Mouse (Mus musculus): Measurements from ENCODE around the gene Cd3d. TPM values are rescaled to one million over a fixed set of nuclear protein-coding genes. Genes with fewer than 3 reads are reported as not detected.
"Not testable (repeated sequence)": the region's sequence is repeated elsewhere in the genome, so short reads cannot be mapped to it uniquely, and the experiment has no call there.

Cd3d gene
- polyA plus RNA-seq, 1 experiment from 2014 or later, result not detected

DNA sequence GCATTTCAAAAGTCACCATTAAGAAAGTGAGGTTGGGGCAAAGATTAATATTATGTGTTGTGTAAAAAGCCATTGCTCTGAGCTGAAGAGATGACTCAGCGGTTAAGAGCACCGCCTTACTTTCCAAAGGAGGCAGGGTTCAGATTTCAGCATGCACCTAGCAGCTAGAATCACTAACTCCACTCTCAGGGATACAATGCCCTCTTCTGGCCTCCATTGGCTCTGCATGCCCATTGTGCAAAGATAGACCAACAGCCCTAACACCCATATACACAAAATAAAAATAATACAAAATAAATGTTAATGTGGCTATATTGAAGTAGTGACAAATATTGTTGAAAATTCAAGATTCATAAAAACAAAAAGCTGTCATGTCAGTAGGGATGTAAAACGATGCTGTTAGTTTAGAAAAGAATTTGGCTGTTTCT is 14.8 kb upstream of the Cd3d start:
- peaks cover 9% of the 10 kb centered on the region; the same call in 1 of the 2 replicates for H3K4me1 ChIP-seq (ENCODE audit: control insufficient read depth, insufficient read depth, low read length)
- no peaks in the 10 kb centered on the region; the same call in 1 of the 2 replicates for H3K36me3 ChIP-seq (ENCODE audit: control insufficient read depth, insufficient read depth, low read length)
- H3K4me3 ChIP-seq (ENCODE audit: low read depth, low read length), result no peak overlapping the region
- H3K4me2 ChIP-seq (replicated peaks; ENCODE audit: low read depth, low read length), result no peak overlapping the region
- no peaks in the 10 kb centered on the region for H3K27me3 ChIP-seq (ENCODE audit: control insufficient read depth, insufficient read depth, low read length)
- H3K27ac ChIP-seq (ENCODE audit: low read length), result no peak overlapping the region
- no peak overlapping the region for H3K9ac ChIP-seq (replicated peaks; ENCODE audit: low read depth, low read length)
- WGBS, result 25% methylated on average over 3 of the region's 3 CpGs
- H3K9me3 ChIP-seq (ENCODE audit: control insufficient read depth, low read depth, low read length), result no peaks in the 10 kb centered on the region
- no peak for ATAC-seq (ENCODE audit: insufficient number of reproducible peaks, insufficient read depth, low FRiP score, low read depth)

GRCm38 (mm10) chr9:44967763-44968162 is 13.8 kb upstream of the Cd3d start:
- not testable (repeated sequence) for H3K27ac ChIP-seq (ENCODE audit: low read length); H3K9me3 ChIP-seq (ENCODE audit: control insufficient read depth, low read depth, low read length); H3K4me3 ChIP-seq (ENCODE audit: low read depth, low read length); H3K36me3 ChIP-seq (ENCODE audit: control insufficient read depth, insufficient read depth, low read length); H3K4me1 ChIP-seq (ENCODE audit: control insufficient read depth, insufficient read depth, low read length); H3K4me2 ChIP-seq (replicated peaks; ENCODE audit: low read depth, low read length); H3K9ac ChIP-seq (replicated peaks; ENCODE audit: low read depth, low read length); ATAC-seq (ENCODE audit: insufficient number of reproducible peaks, insufficient read depth, low FRiP score, low read depth); H3K27me3 ChIP-seq (ENCODE audit: control insufficient read depth, insufficient read depth, low read length)
- WGBS, result 79% methylated on average over 5 of the region's 5 CpGs

- no peak overlapping the region for H3K27ac ChIP-seq (ENCODE audit: low read length)
Measured at GRCm38 (mm10) chr9:44969450-44969849, 12.1 kb upstream of the Cd3d start.

DNA sequence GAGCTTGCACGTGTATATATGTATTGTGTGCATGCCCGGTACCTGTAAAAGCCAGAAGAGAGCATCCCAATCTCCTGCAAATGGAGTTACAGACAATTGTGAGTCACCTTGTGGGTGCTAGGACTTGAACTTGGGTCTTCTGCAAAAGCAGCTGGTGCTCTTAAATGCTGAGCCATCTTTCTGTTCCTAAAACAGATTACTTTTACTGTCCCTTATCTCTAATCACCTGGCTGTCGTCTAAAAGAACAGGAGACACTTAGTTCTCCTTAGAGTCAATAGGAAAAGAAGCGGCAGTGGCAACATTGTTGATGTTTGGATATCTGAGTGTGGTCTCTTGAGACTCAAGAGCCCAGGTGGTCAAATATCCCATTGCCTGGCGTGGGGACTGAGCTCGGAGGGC is 3.8 kb upstream of the Cd3d start:
- no peak overlapping the region for H3K4me3 ChIP-seq (ENCODE audit: low read depth, low read length)
- no peak overlapping the region for H3K27ac ChIP-seq (ENCODE audit: low read length)
- H3K9ac ChIP-seq (replicated peaks; ENCODE audit: low read depth, low read length), result no peak overlapping the region
- WGBS, result 69% methylated on average over 6 of the region's 6 CpGs
- no peaks in the 10 kb centered on the region for H3K27me3 ChIP-seq (ENCODE audit: control insufficient read depth, insufficient read depth, low read length)
- no peaks in the 10 kb centered on the region for H3K9me3 ChIP-seq (ENCODE audit: control insufficient read depth, low read depth, low read length)
- ATAC-seq (ENCODE audit: insufficient number of reproducible peaks, insufficient read depth, low FRiP score, low read depth), result no peak
- H3K4me1 ChIP-seq (ENCODE audit: control insufficient read depth, insufficient read depth, low read length), result no peaks in the 10 kb centered on the region
- H3K36me3 ChIP-seq (ENCODE audit: control insufficient read depth, insufficient read depth, low read length), result no peaks in the 10 kb centered on the region
- no peak overlapping the region for H3K4me2 ChIP-seq (replicated peaks; ENCODE audit: low read depth, low read length)

More at GRCm38 (mm10) chr9:44969450-44969849, 12.1 kb upstream of the Cd3d start:
- Histone ChIP-seq H3K9ac (replicated peaks; ENCODE audit: low read depth, low read length) (no peak overlapping the region), H3K4me3 (ENCODE audit: low read depth, low read length) (no peak overlapping the region), H3K4me1 (ENCODE audit: control insufficient read depth, insufficient read depth, low read length) (peaks cover 4% of the 10 kb centered on the region; the same call in 1 of the 2 replicates), H3K27me3 (ENCODE audit: control insufficient read depth, insufficient read depth, low read length) (no peaks in the 10 kb centered on the region), H3K36me3 (ENCODE audit: control insufficient read depth, insufficient read depth, low read length) (no peaks in the 10 kb centered on the region), H3K9me3 (ENCODE audit: control insufficient read depth, low read depth, low read length) (no peaks in the 10 kb centered on the region), H3K4me2 (replicated peaks; ENCODE audit: low read depth, low read length) (no peak overlapping the region)
- no peak for ATAC-seq (ENCODE audit: insufficient number of reproducible peaks, insufficient read depth, low FRiP score, low read depth)
- WGBS, result 46% methylated on average over 1 of the region's 1 CpGs

DNA sequence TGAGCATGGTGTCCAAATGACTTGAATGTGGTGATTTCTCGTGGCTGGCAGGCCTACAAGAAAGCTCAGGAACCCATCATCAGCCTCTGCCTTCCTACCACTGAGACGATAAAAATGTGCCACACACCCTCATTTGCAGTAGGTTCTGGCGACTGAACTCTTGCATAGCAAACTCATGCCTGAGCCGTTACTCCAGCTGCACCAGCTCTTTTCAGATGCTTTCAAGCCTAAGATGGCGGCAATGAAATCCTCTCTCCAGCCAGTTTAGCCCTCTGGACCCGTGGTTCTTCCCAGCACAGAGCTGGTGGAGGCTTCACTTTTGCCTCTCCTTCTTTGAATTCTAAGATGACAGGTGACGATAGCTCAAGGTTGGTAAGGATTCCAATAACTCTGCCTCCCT is 1.8 kb upstream of the Cd3d start:
- Histone ChIP-seq H3K27me3 (ENCODE audit: control insufficient read depth, insufficient read depth, low read length) (no peaks in the 10 kb centered on the region), H3K9me3 (ENCODE audit: control insufficient read depth, low read depth, low read length) (no peaks in the 10 kb centered on the region), H3K36me3 (ENCODE audit: control insufficient read depth, insufficient read depth, low read length) (no peaks in the 10 kb centered on the region), H3K4me2 (replicated peaks; ENCODE audit: low read depth, low read length) (no peak overlapping the region), H3K4me3 (ENCODE audit: low read depth, low read length) (no peak overlapping the region), H3K4me1 (ENCODE audit: control insufficient read depth, insufficient read depth, low read length) (no peaks in the 10 kb centered on the region), H3K27ac (ENCODE audit: low read length) (no peak overlapping the region), H3K9ac (replicated peaks; ENCODE audit: low read depth, low read length) (no peak overlapping the region)
- 77% methylated on average over 7 of the region's 7 CpGs for WGBS
- ATAC-seq (ENCODE audit: insufficient number of reproducible peaks, insufficient read depth, low FRiP score, low read depth), result no peak

DNA sequence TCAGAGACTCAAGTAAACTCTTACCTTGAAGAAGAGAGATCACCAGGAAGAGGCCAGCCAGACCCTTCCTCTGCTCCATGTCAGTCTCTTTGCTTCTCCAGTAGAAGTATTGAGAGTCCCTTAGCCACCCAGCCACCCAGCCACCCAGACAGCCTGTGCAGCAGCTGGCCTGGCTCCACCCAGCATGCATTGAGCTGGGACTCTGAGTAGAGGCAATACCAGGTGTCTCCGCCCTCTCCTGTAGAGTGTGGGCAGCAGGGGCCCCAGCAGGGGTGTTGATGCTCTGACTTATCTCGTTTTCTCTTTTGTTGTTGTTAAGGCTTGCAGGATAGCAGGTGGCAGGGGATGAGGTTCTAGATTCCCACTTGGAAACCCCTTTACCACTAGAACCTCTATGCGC is 1.3 kb upstream of the Cd3d start, which contains the start of gene Cd3g:
Cd3g (minus strand) TSS at position 190 of the 400 bp plus-strand sequence.
- 68% methylated on average over 3 of the region's 3 CpGs for WGBS
- Histone ChIP-seq H3K4me2 (replicated peaks; ENCODE audit: low read depth, low read length) (no peak within 1 kb of the TSS), H3K4me1 (ENCODE audit: control insufficient read depth, insufficient read depth, low read length) (no peaks in the 10 kb centered on the region), H3K36me3 (ENCODE audit: control insufficient read depth, insufficient read depth, low read length) (no peaks in the 10 kb centered on the region), H3K27me3 (ENCODE audit: control insufficient read depth, insufficient read depth, low read length) (no peaks in the 10 kb centered on the region), H3K4me3 (ENCODE audit: low read depth, low read length) (no peak within 1 kb of the TSS), H3K9ac (replicated peaks; ENCODE audit: low read depth, low read length) (no peak within 1 kb of the TSS), H3K27ac (ENCODE audit: low read length) (no peak within 1 kb of the TSS), H3K9me3 (ENCODE audit: control insufficient read depth, low read depth, low read length) (no peaks in the 10 kb centered on the region)
- no peak for ATAC-seq (ENCODE audit: insufficient number of reproducible peaks, insufficient read depth, low FRiP score, low read depth)

GRCm38 (mm10) chr9:44981104-44981503 is 482 bp upstream of the Cd3d start:
- 87% methylated on average over 2 of the region's 2 CpGs for WGBS

GRCm38 (mm10) chr9:44982081-44982480 is 495 bp downstream of the Cd3d start:
- Histone ChIP-seq H3K9ac (replicated peaks; ENCODE audit: low read depth, low read length) (no peak overlapping the region), H3K9me3 (ENCODE audit: control insufficient read depth, low read depth, low read length) (no peaks in the 10 kb centered on the region), H3K36me3 (ENCODE audit: control insufficient read depth, insufficient read depth, low read length) (no peaks in the 10 kb centered on the region), H3K4me2 (replicated peaks; ENCODE audit: low read depth, low read length) (no peak overlapping the region), H3K27me3 (ENCODE audit: control insufficient read depth, insufficient read depth, low read length) (no peaks in the 10 kb centered on the region), H3K4me3 (ENCODE audit: low read depth, low read length) (no peak overlapping the region), H3K27ac (ENCODE audit: low read length) (no peak overlapping the region), H3K4me1 (ENCODE audit: control insufficient read depth, insufficient read depth, low read length) (no peaks in the 10 kb centered on the region)
- no peak for ATAC-seq (ENCODE audit: insufficient number of reproducible peaks, insufficient read depth, low FRiP score, low read depth)
- WGBS, result 90% methylated on average over 8 of the region's 8 CpGs

More at GRCm38 (mm10) chr9:44981104-44981503, 482 bp upstream of the Cd3d start:
- Histone ChIP-seq H3K9me3 (ENCODE audit: control insufficient read depth, low read depth, low read length) (no peaks in the 10 kb centered on the region), H3K27me3 (ENCODE audit: control insufficient read depth, insufficient read depth, low read length) (no peaks in the 10 kb centered on the region), H3K36me3 (ENCODE audit: control insufficient read depth, insufficient read depth, low read length) (no peaks in the 10 kb centered on the region), H3K4me2 (replicated peaks; ENCODE audit: low read depth, low read length) (no peak overlapping the region), H3K27ac (ENCODE audit: low read length) (no peak overlapping the region), H3K9ac (replicated peaks; ENCODE audit: low read depth, low read length) (no peak overlapping the region), H3K4me1 (ENCODE audit: control insufficient read depth, insufficient read depth, low read length) (no peaks in the 10 kb centered on the region), H3K4me3 (ENCODE audit: low read depth, low read length) (no peak overlapping the region)
- no peak for ATAC-seq (ENCODE audit: insufficient number of reproducible peaks, insufficient read depth, low FRiP score, low read depth)

DNA sequence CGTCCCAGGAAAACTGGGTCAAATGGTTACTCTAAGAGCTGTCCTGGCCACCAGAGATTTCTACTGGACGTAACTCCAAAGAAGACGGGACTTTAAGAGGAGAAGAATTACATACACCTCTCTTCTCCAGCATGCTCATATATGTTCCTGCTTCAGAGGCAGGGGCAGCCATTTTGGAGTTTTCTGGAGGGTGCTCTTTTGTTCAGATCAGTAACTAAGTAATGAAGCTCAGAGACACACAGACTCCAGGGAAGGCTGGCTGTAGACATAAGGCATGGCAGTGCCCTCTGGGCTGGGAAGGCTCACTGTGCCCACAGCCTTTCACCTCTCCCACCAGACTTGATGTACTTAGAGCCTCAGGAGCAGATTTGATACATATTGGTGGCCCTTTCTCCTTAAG is 945 bp downstream of the Cd3d start:
- H3K27me3 ChIP-seq (ENCODE audit: control insufficient read depth, insufficient read depth, low read length), result no peaks in the 10 kb centered on the region
- no peak overlapping the region for H3K9ac ChIP-seq (replicated peaks; ENCODE audit: low read depth, low read length)
- ATAC-seq (ENCODE audit: insufficient number of reproducible peaks, insufficient read depth, low FRiP score, low read depth), result no peak
- no peak overlapping the region for H3K4me2 ChIP-seq (replicated peaks; ENCODE audit: low read depth, low read length)
- no peaks in the 10 kb centered on the region for H3K4me1 ChIP-seq (ENCODE audit: control insufficient read depth, insufficient read depth, low read length)
- no peaks in the 10 kb centered on the region for H3K36me3 ChIP-seq (ENCODE audit: control insufficient read depth, insufficient read depth, low read length)
- WGBS, result 84% methylated on average over 3 of the region's 3 CpGs
- no peak overlapping the region for H3K4me3 ChIP-seq (ENCODE audit: low read depth, low read length)
- no peak overlapping the region for H3K27ac ChIP-seq (ENCODE audit: low read length)
- no peaks in the 10 kb centered on the region for H3K9me3 ChIP-seq (ENCODE audit: control insufficient read depth, low read depth, low read length)

All from stomach, embryonic 14.5 days (tissue).